Mouse (Mus musculus): Measurements from ENCODE around the gene Gas2. TPM values are rescaled to one million over a fixed set of nuclear protein-coding genes. Genes with fewer than 3 reads are reported as not detected.
A peak's percentile ranks its signal among the peaks of the same experiment; 100 is the strongest.

Gene Gas2
- polyA plus RNA-seq, 1 experiment from 2014 or later, result 41.1 TPM

- H3K9me3 ChIP-seq (ENCODE audit: control insufficient read depth, low read length), result no peaks in the 10 kb centered on the region
- no peaks in the 10 kb centered on the region for H3K36me3 ChIP-seq (ENCODE audit: control insufficient read depth, insufficient read depth, low read length)
- H3K4me3 ChIP-seq (ENCODE audit: low read depth, low read length), result no peak overlapping the region
- H3K4me2 ChIP-seq (replicated peaks; ENCODE audit: low read depth, low read length), result no peak overlapping the region
- no peaks in the 10 kb centered on the region for H3K27me3 ChIP-seq (ENCODE audit: control insufficient read depth, insufficient read depth, low read length)
- no peaks in the 10 kb centered on the region for H3K4me1 ChIP-seq (replicated peaks; ENCODE audit: control insufficient read depth, insufficient read depth, low read length)
- DNase-seq (ENCODE audit: low spot score) (no peak), ATAC-seq (ENCODE audit: low FRiP score) (no peak)
- H3K9ac ChIP-seq (ENCODE audit: low read depth, low read length), result no peak overlapping the region
- H3K27ac ChIP-seq (ENCODE audit: low read depth, low read length), result no peak overlapping the region
These were observed 10.8 kb downstream of the Gas2 start for GRCm38 (mm10) chr7:51872597-51872996.

- ATAC-seq (ENCODE audit: low FRiP score), result no peak
- no peak for DNase-seq (ENCODE audit: low spot score)
- no peak overlapping the region for H3K4me2 ChIP-seq (replicated peaks; ENCODE audit: low read depth, low read length)
These were observed 14.5 kb downstream of the Gas2 start for GRCm38 (mm10) chr7:51876316-51876715.

DNA sequence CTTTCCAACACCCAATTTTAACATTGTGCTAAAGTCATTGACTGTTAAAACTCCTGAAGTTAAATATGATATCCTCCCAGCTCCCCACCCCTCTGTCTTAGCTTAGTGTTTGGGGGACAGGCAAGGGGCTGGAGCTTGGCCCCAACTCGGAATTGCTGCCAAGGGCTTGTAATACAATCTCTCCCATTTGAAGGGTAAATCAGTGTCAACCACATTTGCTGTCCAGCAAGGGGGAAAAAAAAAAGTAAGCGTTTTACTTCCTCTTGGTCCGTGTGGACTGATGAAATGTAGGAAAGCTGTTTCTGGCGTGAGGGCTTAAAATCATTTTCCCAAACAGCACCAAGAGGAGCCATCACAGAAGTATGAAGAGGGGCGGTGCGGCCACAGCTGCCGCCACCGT is 16.9 kb downstream of the Gas2 start:
- no peaks in the 10 kb centered on the region for H3K27me3 ChIP-seq (ENCODE audit: control insufficient read depth, insufficient read depth, low read length)
- H3K9ac ChIP-seq (ENCODE audit: low read depth, low read length), result peak overlapping the region; percentile 74
- H3K27ac ChIP-seq (ENCODE audit: low read depth, low read length), result peak overlapping the region; percentile 82
- H3K36me3 ChIP-seq (ENCODE audit: control insufficient read depth, insufficient read depth, low read length), result no peaks in the 10 kb centered on the region
- no peaks in the 10 kb centered on the region for H3K4me1 ChIP-seq (replicated peaks; ENCODE audit: control insufficient read depth, insufficient read depth, low read length)
- 5% methylated on average over 8 of the region's 8 CpGs for WGBS
- no peaks in the 10 kb centered on the region for H3K9me3 ChIP-seq (ENCODE audit: control insufficient read depth, low read length)
- peak overlapping the region; percentile 38 for H3K4me3 ChIP-seq (ENCODE audit: low read depth, low read length)
- DNase-seq (ENCODE audit: low spot score) (no peak), ATAC-seq (ENCODE audit: low FRiP score) (peak; percentile 22; the same call in 1 of the 2 replicates)
- H3K4me2 ChIP-seq (replicated peaks; ENCODE audit: low read depth, low read length), result peak overlapping the region; percentile 64

More at GRCm38 (mm10) chr7:51876316-51876715, 14.5 kb downstream of the Gas2 start:
- no peaks in the 10 kb centered on the region for H3K4me1 ChIP-seq (replicated peaks; ENCODE audit: control insufficient read depth, insufficient read depth, low read length)
- H3K36me3 ChIP-seq (ENCODE audit: control insufficient read depth, insufficient read depth, low read length), result no peaks in the 10 kb centered on the region
- no peak overlapping the region for H3K4me3 ChIP-seq (ENCODE audit: low read depth, low read length)
- H3K9me3 ChIP-seq (ENCODE audit: control insufficient read depth, low read length), result no peaks in the 10 kb centered on the region
- H3K9ac ChIP-seq (ENCODE audit: low read depth, low read length), result no peak overlapping the region
- no peak overlapping the region for H3K27ac ChIP-seq (ENCODE audit: low read depth, low read length)
- H3K27me3 ChIP-seq (ENCODE audit: control insufficient read depth, insufficient read depth, low read length), result no peaks in the 10 kb centered on the region

DNA sequence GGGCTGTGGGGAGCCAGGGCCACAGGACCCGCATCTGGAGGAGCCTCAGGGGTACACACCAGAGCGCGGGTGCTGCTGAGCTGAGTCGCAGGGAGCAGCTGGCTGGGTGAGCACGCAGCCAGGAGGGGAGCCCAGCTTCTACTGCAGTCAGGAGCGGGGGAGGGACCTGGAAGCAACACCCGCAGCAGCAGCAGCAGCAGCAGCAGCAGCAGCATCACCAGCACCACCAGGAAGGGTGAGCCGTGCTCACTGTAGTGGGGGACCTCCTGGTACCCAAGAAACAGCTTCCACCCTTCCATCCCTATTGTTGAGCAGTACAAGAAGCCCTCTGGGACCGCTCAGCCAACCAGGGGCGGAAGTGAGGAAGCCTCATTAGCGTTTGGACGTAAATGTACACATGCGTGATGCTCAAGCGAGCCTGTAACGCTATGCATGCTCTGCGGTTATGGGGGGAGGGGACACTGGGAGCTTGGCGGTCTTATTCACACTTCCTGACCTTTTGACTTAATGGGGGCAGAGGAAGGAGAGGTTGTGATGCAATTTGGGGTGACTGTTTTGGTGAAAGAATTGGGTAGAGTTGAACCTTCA is 17.4 kb downstream of the Gas2 start:
- H3K4me2 ChIP-seq (replicated peaks; ENCODE audit: low read depth, low read length), result peak overlapping the region; percentile 64
- H3K27me3 ChIP-seq (ENCODE audit: control insufficient read depth, insufficient read depth, low read length), result no peaks in the 10 kb centered on the region
- WGBS, result 1% methylated on average over 17 of the region's 17 CpGs
- peak overlapping the region; percentile 38 for H3K4me3 ChIP-seq (ENCODE audit: low read depth, low read length)
- H3K9ac ChIP-seq (ENCODE audit: low read depth, low read length), result peak overlapping the region; percentile 74
- H3K36me3 ChIP-seq (ENCODE audit: control insufficient read depth, insufficient read depth, low read length), result no peaks in the 10 kb centered on the region
- peak overlapping the region; percentile 82 for H3K27ac ChIP-seq (ENCODE audit: low read depth, low read length)
- H3K9me3 ChIP-seq (ENCODE audit: control insufficient read depth, low read length), result no peaks in the 10 kb centered on the region
- no peaks in the 10 kb centered on the region for H3K4me1 ChIP-seq (replicated peaks; ENCODE audit: control insufficient read depth, insufficient read depth, low read length)
- ATAC-seq (ENCODE audit: low FRiP score), result peak; percentile 97
- peak; percentile 77 for DNase-seq (ENCODE audit: low spot score)

GRCm38 (mm10) chr7:51880121-51880520 is 18.3 kb downstream of the Gas2 start:
- no peaks in the 10 kb centered on the region for H3K4me1 ChIP-seq (replicated peaks; ENCODE audit: control insufficient read depth, insufficient read depth, low read length)
- no peaks in the 10 kb centered on the region for H3K36me3 ChIP-seq (ENCODE audit: control insufficient read depth, insufficient read depth, low read length)
- no peak overlapping the region for H3K9ac ChIP-seq (ENCODE audit: low read depth, low read length)
- WGBS, result 79% methylated on average over 4 of the region's 4 CpGs
- no peaks in the 10 kb centered on the region for H3K9me3 ChIP-seq (ENCODE audit: control insufficient read depth, low read length)
- H3K4me3 ChIP-seq (ENCODE audit: low read depth, low read length), result no peak overlapping the region
- H3K27ac ChIP-seq (ENCODE audit: low read depth, low read length), result 0 out of 2 replicates have a peak overlapping the region, but pooled peaks have one; percentile 17
- no peaks in the 10 kb centered on the region for H3K27me3 ChIP-seq (ENCODE audit: control insufficient read depth, insufficient read depth, low read length)
- no peak overlapping the region for H3K4me2 ChIP-seq (replicated peaks; ENCODE audit: low read depth, low read length)
- DNase-seq (ENCODE audit: low spot score) (no peak), ATAC-seq (ENCODE audit: low FRiP score) (no peak)

DNA sequence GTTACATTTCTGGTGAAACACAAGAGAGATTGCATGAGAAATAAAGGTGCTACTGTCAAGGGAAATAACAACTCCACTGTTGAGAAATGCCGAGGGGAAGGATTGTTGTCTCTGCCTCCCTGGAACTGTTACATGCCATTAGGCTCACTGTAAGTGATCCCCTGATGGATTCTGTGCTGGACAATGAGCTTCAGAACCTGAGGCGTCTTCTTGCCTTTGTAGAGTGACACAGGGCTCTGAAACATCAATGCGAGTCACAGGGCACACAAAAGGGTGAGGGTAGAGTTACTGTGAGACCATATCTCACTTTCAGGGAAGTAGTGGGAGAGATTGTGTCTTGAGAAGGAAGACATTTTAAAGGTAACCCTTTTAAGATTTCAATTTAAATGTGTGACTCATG is 23.5 kb downstream of the Gas2 start:
- no peak overlapping the region for H3K4me3 ChIP-seq (ENCODE audit: low read depth, low read length)
- H3K9me3 ChIP-seq (ENCODE audit: control insufficient read depth, low read length), result no peaks in the 10 kb centered on the region
- H3K36me3 ChIP-seq (ENCODE audit: control insufficient read depth, insufficient read depth, low read length), result no peaks in the 10 kb centered on the region
- ATAC-seq (ENCODE audit: low FRiP score), result no peak
- H3K9ac ChIP-seq (ENCODE audit: low read depth, low read length), result no peak overlapping the region
- no peak overlapping the region for H3K4me2 ChIP-seq (replicated peaks; ENCODE audit: low read depth, low read length)
- 44% methylated on average over 3 of the region's 3 CpGs for WGBS
- H3K27ac ChIP-seq (ENCODE audit: low read depth, low read length), result no peak overlapping the region
- H3K4me1 ChIP-seq (replicated peaks; ENCODE audit: control insufficient read depth, insufficient read depth, low read length), result no peaks in the 10 kb centered on the region
- DNase-seq (ENCODE audit: low spot score), result no peak
- H3K27me3 ChIP-seq (ENCODE audit: control insufficient read depth, insufficient read depth, low read length), result no peaks in the 10 kb centered on the region

DNA sequence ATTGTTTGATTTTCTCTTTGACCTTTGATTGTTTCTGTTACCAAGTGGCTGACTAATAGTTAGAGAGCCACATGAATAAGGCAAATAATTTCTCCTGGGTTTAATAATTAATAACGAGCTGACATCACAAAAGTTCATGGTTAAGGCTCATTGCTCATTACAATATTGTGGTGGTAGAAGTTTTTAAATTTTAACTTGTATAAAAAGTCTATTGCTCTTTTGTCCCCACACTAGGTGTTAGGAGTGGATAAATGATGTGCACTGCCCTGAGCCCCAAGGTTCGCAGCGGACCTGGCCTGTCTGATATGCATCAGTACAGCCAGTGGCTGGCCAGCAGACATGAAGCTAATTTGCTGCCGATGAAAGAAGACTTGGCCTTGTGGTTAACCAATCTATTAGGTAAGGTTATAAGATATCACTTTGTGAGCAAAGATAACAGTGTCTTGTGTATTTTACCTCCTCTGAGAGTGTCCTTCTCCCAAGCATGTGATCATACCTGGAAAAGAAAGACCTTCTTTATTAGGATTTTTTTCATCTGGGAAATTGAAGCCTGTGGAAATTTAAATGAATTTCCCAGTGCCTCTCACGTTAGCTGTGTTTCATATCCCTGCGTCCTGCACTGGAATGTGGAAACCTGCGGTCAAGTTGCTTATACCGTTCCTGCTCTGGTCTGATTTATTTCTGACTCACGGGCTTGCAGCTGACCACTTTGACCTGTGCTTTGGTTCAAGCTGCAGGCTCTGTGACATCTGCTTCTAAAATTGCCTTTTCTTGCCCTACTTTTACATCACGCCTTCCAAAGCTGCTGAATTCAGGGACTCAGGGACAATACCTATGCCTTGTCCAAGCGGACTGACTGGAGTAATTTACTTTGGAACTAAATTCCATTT is 26.1 kb downstream of the Gas2 start:
- Histone ChIP-seq H3K9me3 (ENCODE audit: control insufficient read depth, low read length) (no peaks in the 10 kb centered on the region), H3K4me1 (replicated peaks; ENCODE audit: control insufficient read depth, insufficient read depth, low read length) (no peaks in the 10 kb centered on the region), H3K9ac (ENCODE audit: low read depth, low read length) (no peak overlapping the region), H3K4me2 (replicated peaks; ENCODE audit: low read depth, low read length) (no peak overlapping the region), H3K27me3 (ENCODE audit: control insufficient read depth, insufficient read depth, low read length) (no peaks in the 10 kb centered on the region), H3K36me3 (ENCODE audit: control insufficient read depth, insufficient read depth, low read length) (no peaks in the 10 kb centered on the region), H3K4me3 (ENCODE audit: low read depth, low read length) (no peak overlapping the region), H3K27ac (ENCODE audit: low read depth, low read length) (no peak overlapping the region)
- DNase-seq (ENCODE audit: low spot score), result no peak
- WGBS, result 78% methylated on average over 11 of the region's 11 CpGs
- no peak for ATAC-seq (ENCODE audit: low FRiP score)

- Histone ChIP-seq H3K4me1 (replicated peaks; ENCODE audit: control insufficient read depth, insufficient read depth, low read length) (no peaks in the 10 kb centered on the region), H3K4me2 (replicated peaks; ENCODE audit: low read depth, low read length) (no peak overlapping the region), H3K4me3 (ENCODE audit: low read depth, low read length) (no peak overlapping the region), H3K9me3 (ENCODE audit: control insufficient read depth, low read length) (no peaks in the 10 kb centered on the region), H3K9ac (ENCODE audit: low read depth, low read length) (no peak overlapping the region), H3K27ac (ENCODE audit: low read depth, low read length) (no peak overlapping the region), H3K27me3 (ENCODE audit: control insufficient read depth, insufficient read depth, low read length) (no peaks in the 10 kb centered on the region), H3K36me3 (ENCODE audit: control insufficient read depth, insufficient read depth, low read length) (no peaks in the 10 kb centered on the region)
- ATAC-seq (ENCODE audit: low FRiP score), result no peak
- no peak for DNase-seq (ENCODE audit: low spot score)
- 92% methylated on average over 7 of the region's 7 CpGs for WGBS
These were observed 27.8 kb downstream of the Gas2 start for GRCm38 (mm10) chr7:51889601-51890000.
